Mouse (Mus musculus) brain, adult 2 months (tissue): ENCODE measurements at regions not wholly inside any gene's neighbourhood (a gene's known extent, or its start where the extent isn't known, plus 50 kb on each side); places are given as distances from the start of the nearest gene placed in this dataset.

Experiments
- DNase-seq: peaks from one replicate; pipeline ENCODE4 v3.0.0; 2011; ENCODE audit warnings: low read depth, low spot score

DNA sequence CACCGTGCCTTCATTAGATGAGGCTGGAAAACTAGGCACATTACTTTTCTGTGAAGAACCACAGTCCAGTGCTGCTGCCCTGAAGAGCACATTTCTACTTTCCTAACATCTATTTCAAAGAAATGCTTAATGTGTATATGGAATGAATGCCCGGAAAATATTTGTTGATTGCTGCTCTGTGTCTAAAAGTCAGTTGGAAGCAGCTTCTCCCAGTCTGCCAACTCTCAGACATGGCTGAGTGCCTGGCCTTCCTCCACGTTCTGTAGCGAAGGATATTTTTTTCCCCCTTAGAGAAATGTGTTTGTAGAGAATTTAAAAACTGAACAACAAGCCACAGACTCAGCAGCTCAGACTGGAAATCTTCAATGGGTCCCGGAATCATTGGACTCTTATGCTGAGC, 576.4 kb upstream of the Arid1b start:
- DNase-seq: peak; percentile 33

DNA sequence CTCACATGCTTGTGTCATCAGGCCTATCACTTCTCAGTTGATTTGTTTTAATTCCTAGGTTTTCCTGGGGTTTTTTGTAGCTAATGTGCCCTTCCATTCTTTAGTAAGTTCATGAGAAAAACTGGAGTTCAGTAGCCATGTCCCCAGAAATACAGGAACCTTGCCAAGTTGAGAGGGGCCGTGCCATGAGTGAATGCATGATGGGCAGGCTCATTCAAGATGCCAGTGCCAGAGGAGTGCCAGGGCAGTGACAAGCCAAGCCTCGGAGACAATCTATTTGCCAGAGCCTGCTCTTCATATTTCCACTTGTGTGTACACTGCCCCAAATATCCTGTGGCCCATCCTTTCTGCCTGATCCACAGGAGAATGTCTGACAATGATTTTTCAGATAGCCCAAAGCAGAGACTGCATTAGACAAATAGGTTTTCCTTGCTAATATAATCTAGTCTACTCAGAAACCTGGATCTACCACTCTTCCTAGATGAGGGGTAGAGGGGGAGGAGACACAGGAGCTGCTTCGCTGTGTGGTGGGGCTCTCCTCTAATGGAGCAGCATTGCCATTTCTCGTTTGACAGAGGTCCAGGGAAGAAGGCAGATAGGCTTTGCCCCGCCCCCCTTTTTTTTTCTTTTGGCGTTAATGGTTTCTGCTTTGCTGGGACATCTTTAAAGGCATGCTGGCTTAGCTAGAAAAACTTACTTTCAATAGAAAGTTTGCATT, 569.5 kb upstream of the Arid1b start:
- DNase-seq: no peak

DNA sequence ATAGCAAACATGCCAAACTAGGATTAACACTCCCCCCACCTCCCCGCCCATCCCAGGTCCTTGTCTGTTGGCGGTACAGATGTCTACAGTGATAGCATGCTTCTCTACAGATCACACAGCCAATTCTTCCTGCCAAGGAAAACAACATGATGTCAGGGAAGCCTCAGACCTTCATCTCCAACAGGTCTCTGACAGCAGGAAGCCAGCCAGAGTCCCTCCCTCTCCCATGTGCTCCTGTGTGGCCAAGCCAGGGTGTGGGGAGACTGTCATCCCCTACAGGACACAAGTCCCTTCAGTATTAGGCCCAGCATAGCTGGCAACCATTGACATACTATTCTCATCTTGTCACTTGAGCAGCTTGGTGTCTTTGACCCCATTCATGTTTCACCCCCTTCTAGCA, 568.8 kb upstream of the Arid1b start:
- DNase-seq: no peak

GRCm38 (mm10) chr17:4429036-4429435, 565.1 kb upstream of the Arid1b start:
- no peak for DNase-seq

DNA sequence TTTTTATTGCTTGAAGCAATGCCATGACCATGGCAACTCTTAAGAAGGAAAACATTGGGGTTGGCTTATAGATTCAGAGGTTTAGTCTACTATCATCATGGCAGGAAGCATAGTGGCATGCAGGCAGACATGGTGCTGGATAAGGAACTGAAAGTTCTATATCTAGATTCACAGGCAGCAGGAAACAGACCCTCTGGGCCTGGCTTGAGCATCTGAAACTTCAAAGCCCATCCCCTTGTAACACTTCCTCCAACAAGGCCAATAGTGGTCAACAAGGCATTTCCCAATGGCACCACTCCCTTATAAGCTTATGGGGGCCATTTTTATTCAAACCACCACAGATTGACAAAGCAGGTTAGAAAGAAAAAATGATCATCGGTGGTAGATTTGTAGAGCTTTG, 548.5 kb upstream of the Arid1b start:
- no peak for DNase-seq

GRCm38 (mm10) chr17:4457491-4457890, 536.6 kb upstream of the Arid1b start:
- DNase-seq: peak; percentile 45

- DNase-seq: no peak
These were observed 532.6 kb upstream of the Arid1b start for GRCm38 (mm10) chr17:4461541-4461940.

DNA sequence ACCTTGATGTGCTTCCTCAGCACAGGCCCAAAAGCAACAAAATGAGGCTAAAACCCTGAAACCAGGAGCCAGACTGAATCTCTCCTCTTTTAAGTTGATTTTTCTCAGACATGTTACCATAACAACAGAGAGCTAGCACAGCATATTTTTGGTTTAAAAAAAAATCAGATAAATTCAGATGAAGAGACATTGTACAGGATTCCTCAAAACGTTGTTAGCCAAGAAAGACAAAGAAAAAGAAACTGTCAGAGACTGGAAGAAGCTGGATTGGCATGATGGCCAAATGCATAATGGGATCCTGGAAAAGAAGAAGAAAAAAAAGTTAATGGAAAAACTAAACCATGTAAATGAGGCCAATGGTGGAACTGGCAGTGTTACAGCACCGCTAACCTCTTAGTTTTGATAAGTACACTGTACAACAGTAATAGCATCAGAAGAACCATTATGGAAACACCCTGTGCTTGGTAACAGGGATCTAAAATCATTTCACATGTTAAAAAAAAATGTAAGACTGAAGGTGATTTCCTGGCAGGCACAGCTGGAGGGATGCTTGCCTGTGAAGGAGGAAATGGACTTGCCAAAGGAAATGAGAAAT, 529.7 kb upstream of the Arid1b start:
- DNase-seq: peak; percentile 34

- peak; percentile 77 for DNase-seq
These were observed 528.4 kb upstream of the Arid1b start for GRCm38 (mm10) chr17:4465741-4466140.

DNA sequence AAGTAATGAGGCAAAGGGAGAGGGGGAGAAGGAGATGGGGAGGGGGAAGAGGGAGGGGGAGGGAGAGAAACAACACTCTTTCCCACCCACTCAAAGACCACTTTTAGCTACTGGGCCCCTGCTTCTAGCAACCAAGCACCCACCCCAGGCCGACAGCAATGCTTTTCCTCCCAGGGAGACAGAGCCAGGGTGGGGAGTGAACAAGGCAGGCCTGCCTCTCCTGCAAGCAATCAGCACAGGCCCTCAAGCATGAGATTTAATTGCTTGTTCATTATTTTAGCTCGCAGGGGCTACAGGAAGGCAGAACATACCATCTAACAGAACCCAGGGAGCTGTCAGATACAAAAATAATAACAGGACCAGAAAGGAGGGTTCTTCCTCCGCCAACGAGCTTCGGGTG, 521.7 kb upstream of the Arid1b start:
- DNase-seq: no peak

GRCm38 (mm10) chr17:4474350-4474749, 519.8 kb upstream of the Arid1b start:
- DNase-seq: no peak

DNA sequence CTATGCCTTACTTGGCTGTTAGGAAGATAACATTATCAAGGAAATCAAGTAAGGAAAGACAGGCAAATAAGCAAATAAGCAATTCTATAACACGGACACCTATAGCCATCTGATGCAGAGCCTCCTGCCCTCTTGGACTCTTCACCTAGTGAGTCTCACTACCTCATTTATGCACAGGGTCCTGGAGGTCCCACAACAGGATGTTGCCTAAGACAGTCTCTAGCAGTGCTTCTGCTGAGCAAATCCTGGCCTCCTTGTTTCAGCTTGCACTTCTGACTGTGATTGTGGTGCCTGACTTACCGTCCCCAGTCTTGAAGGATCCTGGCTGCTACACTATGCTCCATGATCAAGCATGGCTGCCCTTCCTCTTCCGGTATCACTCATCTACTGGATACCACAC, 518.5 kb upstream of the Arid1b start:
- DNase-seq: no peak

- no peak for DNase-seq
These were observed 499.7 kb upstream of the Arid1b start for GRCm38 (mm10) chr17:4494392-4494791.

GRCm38 (mm10) chr17:4500504-4500903, 493.6 kb upstream of the Arid1b start:
- peak; percentile 19 for DNase-seq

DNA sequence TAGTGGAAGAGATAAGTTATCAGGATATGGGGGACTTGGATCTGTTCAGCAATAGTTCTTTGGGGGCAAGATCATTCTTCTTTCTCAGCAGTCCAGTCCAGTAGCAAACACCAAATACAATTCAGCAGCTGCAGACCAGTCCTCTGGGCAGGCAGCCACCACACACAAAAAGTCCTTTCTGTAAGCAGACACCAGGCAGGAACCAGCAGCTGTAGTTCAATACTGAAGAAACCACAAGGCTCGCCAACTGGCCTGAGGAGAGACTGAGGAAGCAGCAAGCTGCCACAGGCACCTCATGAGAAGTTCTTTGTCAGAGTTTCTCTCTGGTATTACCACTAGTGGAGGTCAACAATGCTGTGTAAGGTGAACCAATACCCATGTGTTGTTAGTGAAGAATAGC, 493.1 kb upstream of the Arid1b start:
- no peak for DNase-seq

DNA sequence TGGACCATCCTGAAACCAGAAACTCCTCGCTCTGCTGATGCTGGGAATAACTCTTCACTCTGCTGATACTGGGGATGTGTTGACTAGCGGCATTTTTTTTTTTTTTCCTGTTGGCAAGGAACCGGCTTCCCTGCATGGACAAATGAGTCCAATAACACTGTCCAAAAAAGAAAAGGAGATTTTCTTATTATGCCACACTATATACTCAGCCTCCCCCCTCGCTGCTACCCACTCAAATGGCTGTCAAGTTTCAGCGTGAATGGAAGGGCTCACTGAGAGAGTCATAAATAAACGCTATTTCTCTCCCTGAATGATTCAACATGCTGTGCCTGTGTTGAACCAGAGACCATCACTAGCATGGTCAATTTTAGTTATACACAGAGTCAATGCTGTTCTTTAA, 489.2 kb upstream of the Arid1b start:
- DNase-seq: peak; percentile 65

GRCm38 (mm10) chr17:4509506-4509905, 484.6 kb upstream of the Arid1b start:
- DNase-seq: peak; percentile 7

DNA sequence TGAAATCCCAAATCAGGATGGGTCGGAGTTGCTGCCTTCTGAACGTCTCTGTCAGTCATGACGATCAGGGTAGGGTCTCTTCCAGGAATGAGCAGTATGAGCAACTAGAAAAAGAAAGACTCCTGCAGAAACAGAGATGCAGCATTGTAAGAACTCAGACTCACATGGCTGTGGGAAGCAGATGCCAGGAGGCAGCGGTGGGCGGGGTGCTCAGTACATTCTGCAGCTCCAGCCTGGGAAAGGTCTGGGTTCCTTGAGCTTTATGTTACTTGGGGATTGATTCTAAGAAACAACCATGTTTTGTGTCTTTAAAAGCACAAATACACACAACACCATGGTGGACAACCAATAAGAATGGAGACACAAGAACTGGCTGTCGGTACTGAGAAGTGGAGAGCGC, 478.0 kb upstream of the Arid1b start:
- DNase-seq: peak; percentile 85

GRCm38 (mm10) chr17:4516846-4517245, 477.3 kb upstream of the Arid1b start:
- DNase-seq: peak; percentile 79

- DNase-seq: no peak
These were observed 473.1 kb upstream of the Arid1b start for GRCm38 (mm10) chr17:4521031-4521430.

- DNase-seq: no peak
These were observed 467.7 kb upstream of the Arid1b start for GRCm38 (mm10) chr17:4526466-4526865.

GRCm38 (mm10) chr17:4532126-4532525, 462.0 kb upstream of the Arid1b start:
- no peak for DNase-seq

DNA sequence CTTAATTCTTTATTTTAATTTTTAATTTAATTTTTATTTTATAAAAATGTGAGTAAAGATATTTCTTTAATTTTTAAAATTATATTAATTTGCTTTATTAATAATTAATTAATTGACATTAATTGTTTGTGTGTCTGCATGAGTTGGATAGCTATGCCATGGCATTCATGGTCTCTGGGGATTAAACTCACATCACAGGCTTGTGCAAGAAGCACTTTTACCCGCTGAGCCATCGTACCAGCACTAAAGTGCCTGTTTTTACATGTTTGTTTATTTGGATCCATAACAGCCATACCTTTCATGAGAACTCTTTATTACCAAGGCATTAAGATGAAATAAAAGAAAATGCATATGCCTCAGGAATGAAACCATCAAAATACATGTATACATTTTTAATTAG, 453.7 kb upstream of the Arid1b start:
- DNase-seq: no peak
